Mouse (Mus musculus): ENCODE measurements around the gene Hacl1. TPM values are rescaled to one million over a fixed set of nuclear protein-coding genes. Genes with fewer than 3 reads are reported as not detected.
A peak's percentile ranks its signal among the peaks of the same experiment; 100 is the strongest.

Gene Hacl1
- 10.0 and 13.5 TPM in 2 replicates for polyA plus RNA-seq (2014; fragmentation: Nextera tagmentation; extraction: Ambion mirVana)

GRCm38 (mm10) chr14:31640890-31641505 lies at the start of gene Hacl1, which contains the start of gene Btd:
Gene Hacl1, minus strand, starts transcription at chr14:31641286.
Gene Btd, plus strand, starts transcription at chr14:31641028.
- Histone ChIP-seq H3K4me1 (ENCODE audit: control insufficient read depth, insufficient read depth, low read length) (peaks cover 8% of the 10 kb centered on the region; the same call in 1 of the 2 replicates), H3K36me3 (ENCODE audit: control insufficient read depth, insufficient read depth, low read length) (no peaks in the 10 kb centered on the region), H3K9me3 (ENCODE audit: control insufficient read depth, low read length) (no peaks in the 10 kb centered on the region), H3K9ac (replicated peaks; ENCODE audit: low read depth, low read length) (peak within 1 kb of the TSS; percentile 63), H3K27ac (ENCODE audit: low read depth, low read length) (peak within 1 kb of the TSS; percentile 82), H3K4me3 (ENCODE audit: low read depth, low read length) (peak within 1 kb of the TSS; percentile 65), H3K4me2 (ENCODE audit: low read depth, low read length) (peak within 1 kb of the TSS; percentile 62), H3K27me3 (ENCODE audit: control insufficient read depth, insufficient read depth, low read length) (no peaks in the 10 kb centered on the region)
- WGBS: under 1% methylated on average over 30 of the region's 30 CpGs
- ATAC-seq (ENCODE audit: low read depth): peak; percentile 98

GRCm38 (mm10) chr14:31686231-31686630 lies 45.1 kb upstream of the Hacl1 start:
- WGBS: 92% methylated on average over 1 of the region's 1 CpGs
- no peak overlapping the region for H3K4me3 ChIP-seq (ENCODE audit: low read depth, low read length)
- no peak overlapping the region for H3K27ac ChIP-seq (ENCODE audit: low read depth, low read length)
- no peaks in the 10 kb centered on the region for H3K9me3 ChIP-seq (ENCODE audit: control insufficient read depth, low read length)
- H3K4me2 ChIP-seq (ENCODE audit: low read depth, low read length): no peak overlapping the region
- ATAC-seq (ENCODE audit: low read depth): no peak
- no peaks in the 10 kb centered on the region for H3K27me3 ChIP-seq (ENCODE audit: control insufficient read depth, insufficient read depth, low read length)
- H3K9ac ChIP-seq (replicated peaks; ENCODE audit: low read depth, low read length): no peak overlapping the region
- H3K36me3 ChIP-seq (ENCODE audit: control insufficient read depth, insufficient read depth, low read length): no peaks in the 10 kb centered on the region
- H3K4me1 ChIP-seq (ENCODE audit: control insufficient read depth, insufficient read depth, low read length): no peaks in the 10 kb centered on the region

- no peaks in the 10 kb centered on the region for H3K27me3 ChIP-seq (ENCODE audit: control insufficient read depth, insufficient read depth, low read length)
- no peaks in the 10 kb centered on the region for H3K9me3 ChIP-seq (ENCODE audit: control insufficient read depth, low read length)
- ATAC-seq (ENCODE audit: low read depth): no peak
- H3K4me3 ChIP-seq (ENCODE audit: low read depth, low read length): no peak overlapping the region
- no peaks in the 10 kb centered on the region for H3K4me1 ChIP-seq (ENCODE audit: control insufficient read depth, insufficient read depth, low read length)
- no peak overlapping the region for H3K27ac ChIP-seq (ENCODE audit: low read depth, low read length)
- no peak overlapping the region for H3K9ac ChIP-seq (replicated peaks; ENCODE audit: low read depth, low read length)
- 94% methylated on average over 10 of the region's 10 CpGs for whole genome bisulfite sequencing
- no peak overlapping the region for H3K4me2 ChIP-seq (ENCODE audit: low read depth, low read length)
- no peaks in the 10 kb centered on the region for H3K36me3 ChIP-seq (ENCODE audit: control insufficient read depth, insufficient read depth, low read length)
These were observed 44.6 kb upstream of the Hacl1 start for GRCm38 (mm10) chr14:31685680-31686079.

GRCm38 (mm10) chr14:31684343-31685040 lies 43.4 kb upstream of the Hacl1 start:
- 75% methylated on average over 7 of the region's 7 CpGs for WGBS
- H3K4me1 ChIP-seq (ENCODE audit: control insufficient read depth, insufficient read depth, low read length): no peaks in the 10 kb centered on the region
- no peaks in the 10 kb centered on the region for H3K27me3 ChIP-seq (ENCODE audit: control insufficient read depth, insufficient read depth, low read length)
- no peak for ATAC-seq (ENCODE audit: low read depth)
- H3K4me2 ChIP-seq (ENCODE audit: low read depth, low read length): no peak overlapping the region
- H3K9ac ChIP-seq (replicated peaks; ENCODE audit: low read depth, low read length): no peak overlapping the region
- no peaks in the 10 kb centered on the region for H3K36me3 ChIP-seq (ENCODE audit: control insufficient read depth, insufficient read depth, low read length)
- H3K4me3 ChIP-seq (ENCODE audit: low read depth, low read length): no peak overlapping the region
- H3K9me3 ChIP-seq (ENCODE audit: control insufficient read depth, low read length): no peaks in the 10 kb centered on the region
- H3K27ac ChIP-seq (ENCODE audit: low read depth, low read length): no peak overlapping the region

- 77% methylated on average over 1 of the region's 2 CpGs for WGBS
- peak; percentile 24; the same call in 1 of the 2 replicates for ATAC-seq (ENCODE audit: low read depth)
- Histone ChIP-seq H3K9ac (replicated peaks; ENCODE audit: low read depth, low read length) (no peak overlapping the region), H3K4me1 (ENCODE audit: control insufficient read depth, insufficient read depth, low read length) (no peaks in the 10 kb centered on the region), H3K4me3 (ENCODE audit: low read depth, low read length) (no peak overlapping the region), H3K9me3 (ENCODE audit: control insufficient read depth, low read length) (no peaks in the 10 kb centered on the region), H3K27ac (ENCODE audit: low read depth, low read length) (no peak overlapping the region), H3K27me3 (ENCODE audit: control insufficient read depth, insufficient read depth, low read length) (no peaks in the 10 kb centered on the region), H3K36me3 (ENCODE audit: control insufficient read depth, insufficient read depth, low read length) (no peaks in the 10 kb centered on the region), H3K4me2 (ENCODE audit: low read depth, low read length) (no peak overlapping the region)
These were observed 42.5 kb upstream of the Hacl1 start for GRCm38 (mm10) chr14:31683610-31684009.

GRCm38 (mm10) chr14:31681931-31682555 lies 41.0 kb upstream of the Hacl1 start:
- no peaks in the 10 kb centered on the region for H3K27me3 ChIP-seq (ENCODE audit: control insufficient read depth, insufficient read depth, low read length)
- no peak overlapping the region for H3K9ac ChIP-seq (replicated peaks; ENCODE audit: low read depth, low read length)
- H3K27ac ChIP-seq (ENCODE audit: low read depth, low read length): no peak overlapping the region; the same call in 1 of the 2 replicates
- no peak for ATAC-seq (ENCODE audit: low read depth)
- 51% methylated on average over 5 of the region's 5 CpGs for WGBS
- H3K4me3 ChIP-seq (ENCODE audit: low read depth, low read length): no peak overlapping the region
- no peaks in the 10 kb centered on the region for H3K4me1 ChIP-seq (ENCODE audit: control insufficient read depth, insufficient read depth, low read length)
- H3K4me2 ChIP-seq (ENCODE audit: low read depth, low read length): no peak overlapping the region
- no peaks in the 10 kb centered on the region for H3K36me3 ChIP-seq (ENCODE audit: control insufficient read depth, insufficient read depth, low read length)
- no peaks in the 10 kb centered on the region for H3K9me3 ChIP-seq (ENCODE audit: control insufficient read depth, low read length)

- H3K27me3 ChIP-seq (ENCODE audit: control insufficient read depth, insufficient read depth, low read length): no peaks in the 10 kb centered on the region
- no peaks in the 10 kb centered on the region for H3K36me3 ChIP-seq (ENCODE audit: control insufficient read depth, insufficient read depth, low read length)
- H3K27ac ChIP-seq (ENCODE audit: low read depth, low read length): no peak overlapping the region
- no peaks in the 10 kb centered on the region for H3K9me3 ChIP-seq (ENCODE audit: control insufficient read depth, low read length)
- no peak for ATAC-seq (ENCODE audit: low read depth)
- H3K4me3 ChIP-seq (ENCODE audit: low read depth, low read length): no peak overlapping the region
- no peak overlapping the region for H3K9ac ChIP-seq (replicated peaks; ENCODE audit: low read depth, low read length)
- 80% methylated on average over 9 of the region's 9 CpGs for WGBS
- no peak overlapping the region for H3K4me2 ChIP-seq (ENCODE audit: low read depth, low read length)
- no peaks in the 10 kb centered on the region for H3K4me1 ChIP-seq (ENCODE audit: control insufficient read depth, insufficient read depth, low read length)
These were observed 40.2 kb upstream of the Hacl1 start for GRCm38 (mm10) chr14:31681291-31681690.

GRCm38 (mm10) chr14:31680656-31681055 lies 39.6 kb upstream of the Hacl1 start:
- no peaks in the 10 kb centered on the region for H3K27me3 ChIP-seq (ENCODE audit: control insufficient read depth, insufficient read depth, low read length)

More at GRCm38 (mm10) chr14:31680656-31681055, 39.6 kb upstream of the Hacl1 start:
- H3K4me2 ChIP-seq (ENCODE audit: low read depth, low read length): no peak overlapping the region
- H3K36me3 ChIP-seq (ENCODE audit: control insufficient read depth, insufficient read depth, low read length): no peaks in the 10 kb centered on the region
- H3K27ac ChIP-seq (ENCODE audit: low read depth, low read length): no peak overlapping the region
- H3K9ac ChIP-seq (replicated peaks; ENCODE audit: low read depth, low read length): no peak overlapping the region
- H3K9me3 ChIP-seq (ENCODE audit: control insufficient read depth, low read length): no peaks in the 10 kb centered on the region
- 94% methylated on average over 3 of the region's 3 CpGs for whole genome bisulfite sequencing
- H3K4me1 ChIP-seq (ENCODE audit: control insufficient read depth, insufficient read depth, low read length): no peaks in the 10 kb centered on the region
- H3K4me3 ChIP-seq (ENCODE audit: low read depth, low read length): no peak overlapping the region
- ATAC-seq (ENCODE audit: low read depth): no peak
